Mouse (Mus musculus) E14TG2a.4 (cell line): ENCODE data around the gene 4931428L18Rik.

Experiments used
- CTCF ChIP-seq: conservative IDR thresholded peaks from 2 replicates; pipeline ENCODE4 v1.5.1; 2014; ENCODE audit warnings: low read length
- NANOG ChIP-seq: IDR thresholded peaks from 2 replicates; pipeline ENCODE4 v1.6.1; 2014; ENCODE audit warnings: borderline replicate concordance, low read length, mixed read lengths
- POU5F1 ChIP-seq: IDR thresholded peaks from 2 replicates; pipeline ENCODE4 v1.6.1; 2014; ENCODE audit warnings: low read length, borderline replicate concordance

DNA sequence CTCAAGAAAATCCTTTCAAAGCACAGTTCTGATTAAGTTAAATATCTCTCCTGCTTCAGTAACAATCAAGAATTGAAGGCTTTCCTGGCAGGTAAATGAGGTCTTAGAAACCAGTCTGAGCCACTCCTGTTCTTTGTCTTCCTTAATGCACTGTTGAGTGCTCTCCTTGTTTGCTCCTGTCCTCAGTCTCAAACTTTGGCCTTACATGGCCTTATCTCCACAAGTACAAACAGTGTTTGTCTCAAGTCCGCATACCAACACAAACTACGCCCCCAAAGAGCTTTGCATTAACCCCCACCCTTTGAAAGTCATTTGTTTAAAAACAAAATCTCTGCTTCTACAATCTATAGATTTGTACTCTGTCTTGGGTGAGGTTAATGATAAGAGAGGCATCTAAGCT is 66.3 kb downstream of the 4931428L18Rik start:
- TF ChIP-seq CTCF (no peak), NANOG (no peak), POU5F1 (no peak)
